Mouse (Mus musculus): ENCODE results near the gene Hsd17b7. TPM values are rescaled to one million over a fixed set of nuclear protein-coding genes. Genes with fewer than 3 reads are reported as not detected.

The Hsd17b7 gene
- total RNA-seq, 1 experiment from 2014 or later = 4.1 TPM

- ATAC-seq (replicated peaks; ENCODE audit: insufficient number of reproducible peaks, low FRiP score, low TSS enrichment, poor library complexity, severe bottlenecking) = no peak
Measured at GRCm38 (mm10) chr1:169948280-169948679, 20.8 kb downstream of the Hsd17b7 start.

GRCm38 (mm10) chr1:169947654-169948053 is 21.4 kb downstream of the Hsd17b7 start:
- ATAC-seq (replicated peaks; ENCODE audit: insufficient number of reproducible peaks, low FRiP score, low TSS enrichment, poor library complexity, severe bottlenecking) = no peak

GRCm38 (mm10) chr1:169946004-169946403 is 23.0 kb downstream of the Hsd17b7 start:
- no peak for ATAC-seq (replicated peaks; ENCODE audit: insufficient number of reproducible peaks, low FRiP score, low TSS enrichment, poor library complexity, severe bottlenecking)

GRCm38 (mm10) chr1:169939345-169939744 is 29.7 kb downstream of the Hsd17b7 start:
- no peak for ATAC-seq (replicated peaks; ENCODE audit: insufficient number of reproducible peaks, low FRiP score, low TSS enrichment, poor library complexity, severe bottlenecking)

GRCm38 (mm10) chr1:169934005-169934725 is 34.9 kb downstream of the Hsd17b7 start:
- ATAC-seq (replicated peaks; ENCODE audit: insufficient number of reproducible peaks, low FRiP score, low TSS enrichment, poor library complexity, severe bottlenecking) = no peak

- ATAC-seq (replicated peaks; ENCODE audit: insufficient number of reproducible peaks, low FRiP score, low TSS enrichment, poor library complexity, severe bottlenecking) = no peak
Measured at GRCm38 (mm10) chr1:169932122-169932746, 36.8 kb downstream of the Hsd17b7 start.

- ATAC-seq (replicated peaks; ENCODE audit: insufficient number of reproducible peaks, low FRiP score, low TSS enrichment, poor library complexity, severe bottlenecking) = no peak
Measured at GRCm38 (mm10) chr1:169931698-169932097, 37.3 kb downstream of the Hsd17b7 start.

- no peak for ATAC-seq (replicated peaks; ENCODE audit: insufficient number of reproducible peaks, low FRiP score, low TSS enrichment, poor library complexity, severe bottlenecking)
Measured at GRCm38 (mm10) chr1:169928454-169928971, 40.5 kb downstream of the Hsd17b7 start, which contains the start of gene Ccdc190. TSS of gene Ccdc190 (plus strand) at chr1:169928648.

GRCm38 (mm10) chr1:169927753-169928369 is 41.2 kb downstream of the Hsd17b7 start:
- ATAC-seq (replicated peaks; ENCODE audit: insufficient number of reproducible peaks, low FRiP score, low TSS enrichment, poor library complexity, severe bottlenecking) = no peak

GRCm38 (mm10) chr1:169924567-169924966 is 44.5 kb downstream of the Hsd17b7 start:
- ATAC-seq (replicated peaks; ENCODE audit: insufficient number of reproducible peaks, low FRiP score, low TSS enrichment, poor library complexity, severe bottlenecking) = no peak

GRCm38 (mm10) chr1:169921710-169922211 is 47.3 kb downstream of the Hsd17b7 start:
- no peak for ATAC-seq (replicated peaks; ENCODE audit: insufficient number of reproducible peaks, low FRiP score, low TSS enrichment, poor library complexity, severe bottlenecking)

- no peak for ATAC-seq (replicated peaks; ENCODE audit: insufficient number of reproducible peaks, low FRiP score, low TSS enrichment, poor library complexity, severe bottlenecking)
Measured at GRCm38 (mm10) chr1:169919211-169919610, 49.8 kb downstream of the Hsd17b7 start.

GRCm38 (mm10) chr1:169917998-169918397 is 51.0 kb downstream of the Hsd17b7 start:
- ATAC-seq (replicated peaks; ENCODE audit: insufficient number of reproducible peaks, low FRiP score, low TSS enrichment, poor library complexity, severe bottlenecking) = peak; percentile 34; the same call in 1 of the 2 replicates

- ATAC-seq (replicated peaks; ENCODE audit: insufficient number of reproducible peaks, low FRiP score, low TSS enrichment, poor library complexity, severe bottlenecking) = no peak
Measured at GRCm38 (mm10) chr1:169917115-169917796, 51.8 kb downstream of the Hsd17b7 start.

- ATAC-seq (replicated peaks; ENCODE audit: insufficient number of reproducible peaks, low FRiP score, low TSS enrichment, poor library complexity, severe bottlenecking) = no peak
Measured at GRCm38 (mm10) chr1:169916659-169917058, 52.4 kb downstream of the Hsd17b7 start.

- ATAC-seq (replicated peaks; ENCODE audit: insufficient number of reproducible peaks, low FRiP score, low TSS enrichment, poor library complexity, severe bottlenecking) = no peak
Measured at GRCm38 (mm10) chr1:169911526-169911925, 57.5 kb downstream of the Hsd17b7 start.

GRCm38 (mm10) chr1:169910751-169911150 is 58.3 kb downstream of the Hsd17b7 start:
- no peak for ATAC-seq (replicated peaks; ENCODE audit: insufficient number of reproducible peaks, low FRiP score, low TSS enrichment, poor library complexity, severe bottlenecking)

- ATAC-seq (replicated peaks; ENCODE audit: insufficient number of reproducible peaks, low FRiP score, low TSS enrichment, poor library complexity, severe bottlenecking) = no peak
Measured at GRCm38 (mm10) chr1:169909659-169910058, 59.4 kb downstream of the Hsd17b7 start.

GRCm38 (mm10) chr1:169909163-169909562 is 59.9 kb downstream of the Hsd17b7 start:
- ATAC-seq (replicated peaks; ENCODE audit: insufficient number of reproducible peaks, low FRiP score, low TSS enrichment, poor library complexity, severe bottlenecking) = no peak
